Mouse (Mus musculus) G1E (cell line): ENCODE measurements around the gene Cd6.

Experiments used
- CTCF ChIP-seq: IDR thresholded peaks from 2 replicates; pipeline ENCODE4 v1.5.1; 2012; ENCODE audit warnings: low read depth, low read length, inconsistent platforms, mixed read lengths
- GATA1 ChIP-seq: IDR thresholded peaks from 2 replicates; pipeline ENCODE4 v1.6.1; 2012; ENCODE audit warnings: borderline replicate concordance, low read length, inconsistent platforms, mixed read lengths
- POLR2AphosphoS5 ChIP-seq: IDR thresholded peaks from 2 replicates; pipeline ENCODE4 v1.6.1; 2012; ENCODE audit warnings: low read depth, low read length, inconsistent platforms; ENCODE audit not compliant: insufficient replicate concordance
- TAL1 ChIP-seq: conservative IDR thresholded peaks from 2 replicates; pipeline ENCODE4 v1.6.1; 2012; ENCODE audit warnings: low read depth, low read length, inconsistent platforms, mixed read lengths

DNA sequence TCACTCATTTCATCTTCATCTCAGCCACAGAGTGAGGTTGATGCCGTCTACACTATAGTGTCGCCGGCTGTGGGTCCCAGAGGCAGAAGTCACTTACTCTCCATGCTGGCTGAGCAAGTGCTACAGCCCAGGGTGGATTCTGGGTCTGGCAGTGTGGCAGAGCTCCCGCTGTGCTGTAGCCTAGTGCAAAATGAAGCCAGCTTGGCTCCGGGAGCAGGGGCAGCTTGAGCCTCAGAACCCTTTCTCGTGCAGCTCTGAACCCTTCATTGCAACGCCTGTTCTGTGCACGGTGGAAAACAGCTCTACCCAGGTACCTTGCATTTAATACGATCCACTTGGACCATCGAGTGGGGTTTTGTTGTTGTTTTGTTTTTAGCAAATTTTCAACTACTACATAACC lies 62.2 kb downstream of the Cd6 start:
- TF ChIP-seq CTCF (no peak), GATA1 (no peak), POLR2AphosphoS5 (no peak), TAL1 (no peak)
